Mouse (Mus musculus): ENCODE results near the gene Prkar1a.

Gene Prkar1a

GRCm38 (mm10) chr11:109709501-109709900, 60.3 kb downstream of the Prkar1a start:
- no peak for DNase-seq

GRCm38 (mm10) chr11:109714341-109715247, 65.4 kb downstream of the Prkar1a start:
- DNase-seq = peak; percentile 8

GRCm38 (mm10) chr11:109715311-109715781, 66.1 kb downstream of the Prkar1a start:
- no peak for DNase-seq

GRCm38 (mm10) chr11:109716981-109717380, 67.8 kb downstream of the Prkar1a start:
- DNase-seq = peak; percentile 3

GRCm38 (mm10) chr11:109717448-109717847, 68.2 kb downstream of the Prkar1a start:
- no peak for DNase-seq

GRCm38 (mm10) chr11:109717966-109718895, 69.0 kb downstream of the Prkar1a start:
- DNase-seq = no peak

Measured in cerebellum, adult 11-12 months (tissue).